Mouse (Mus musculus) thymus, postnatal 10 days (tissue): ENCODE measurements around the gene Zmiz1.
A peak's percentile ranks its signal among the peaks of the same experiment; 100 is the strongest.

Source experiments
- DNase-seq, 2 experiments: peaks; one replicate each; pipeline ENCODE4 v3.0.0; 2021; ENCODE audit warnings: low spot score in 2 of 2

Zmiz1 gene

GRCm38 (mm10) chr14:25640421-25641056, 181.6 kb downstream of the Zmiz1 start:
- no peak for DNase-seq

- no peak for DNase-seq
Observed at GRCm38 (mm10) chr14:25641067-25641466, 182.1 kb downstream of the Zmiz1 start.

GRCm38 (mm10) chr14:25645717-25646116, 186.7 kb downstream of the Zmiz1 start:
- DNase-seq = no peak

- peak; percentile 35 to 62 for DNase-seq
Observed at GRCm38 (mm10) chr14:25646161-25646621, 187.2 kb downstream of the Zmiz1 start.

- DNase-seq = no peak
Observed at GRCm38 (mm10) chr14:25651131-25651530, 192.1 kb downstream of the Zmiz1 start.

- DNase-seq = no peak
Observed at GRCm38 (mm10) chr14:25651905-25652304, 192.9 kb downstream of the Zmiz1 start.

- no peak for DNase-seq
Observed at GRCm38 (mm10) chr14:25654401-25655197, 195.6 kb downstream of the Zmiz1 start.

- DNase-seq = no peak
Observed at GRCm38 (mm10) chr14:25660661-25661060, 201.7 kb downstream of the Zmiz1 start.

GRCm38 (mm10) chr14:25661185-25661920, 202.4 kb downstream of the Zmiz1 start:
- no peak for DNase-seq

GRCm38 (mm10) chr14:25663649-25664309, 204.8 kb downstream of the Zmiz1 start:
- DNase-seq = no peak

- DNase-seq = no peak
Observed at GRCm38 (mm10) chr14:25664310-25664695, 205.3 kb downstream of the Zmiz1 start.

GRCm38 (mm10) chr14:25665314-25665970, 206.5 kb downstream of the Zmiz1 start:
- no peak for DNase-seq

- no peak for DNase-seq
Observed at GRCm38 (mm10) chr14:25666668-25667376, 207.8 kb downstream of the Zmiz1 start.

- no peak for DNase-seq
Observed at GRCm38 (mm10) chr14:25667587-25667986, 208.6 kb downstream of the Zmiz1 start.

GRCm38 (mm10) chr14:25679625-25680024, 220.6 kb downstream of the Zmiz1 start:
- DNase-seq = no peak

GRCm38 (mm10) chr14:25682020-25682419, 223.0 kb downstream of the Zmiz1 start:
- no peak for DNase-seq

- no peak for DNase-seq
Observed at GRCm38 (mm10) chr14:25686216-25686945, 227.4 kb downstream of the Zmiz1 start.

GRCm38 (mm10) chr14:25686983-25687901, 228.3 kb downstream of the Zmiz1 start:
- DNase-seq = no peak
